Comparison of ENCODE assay signal across 8 mouse cellular contexts in the genomic region with DNA sequence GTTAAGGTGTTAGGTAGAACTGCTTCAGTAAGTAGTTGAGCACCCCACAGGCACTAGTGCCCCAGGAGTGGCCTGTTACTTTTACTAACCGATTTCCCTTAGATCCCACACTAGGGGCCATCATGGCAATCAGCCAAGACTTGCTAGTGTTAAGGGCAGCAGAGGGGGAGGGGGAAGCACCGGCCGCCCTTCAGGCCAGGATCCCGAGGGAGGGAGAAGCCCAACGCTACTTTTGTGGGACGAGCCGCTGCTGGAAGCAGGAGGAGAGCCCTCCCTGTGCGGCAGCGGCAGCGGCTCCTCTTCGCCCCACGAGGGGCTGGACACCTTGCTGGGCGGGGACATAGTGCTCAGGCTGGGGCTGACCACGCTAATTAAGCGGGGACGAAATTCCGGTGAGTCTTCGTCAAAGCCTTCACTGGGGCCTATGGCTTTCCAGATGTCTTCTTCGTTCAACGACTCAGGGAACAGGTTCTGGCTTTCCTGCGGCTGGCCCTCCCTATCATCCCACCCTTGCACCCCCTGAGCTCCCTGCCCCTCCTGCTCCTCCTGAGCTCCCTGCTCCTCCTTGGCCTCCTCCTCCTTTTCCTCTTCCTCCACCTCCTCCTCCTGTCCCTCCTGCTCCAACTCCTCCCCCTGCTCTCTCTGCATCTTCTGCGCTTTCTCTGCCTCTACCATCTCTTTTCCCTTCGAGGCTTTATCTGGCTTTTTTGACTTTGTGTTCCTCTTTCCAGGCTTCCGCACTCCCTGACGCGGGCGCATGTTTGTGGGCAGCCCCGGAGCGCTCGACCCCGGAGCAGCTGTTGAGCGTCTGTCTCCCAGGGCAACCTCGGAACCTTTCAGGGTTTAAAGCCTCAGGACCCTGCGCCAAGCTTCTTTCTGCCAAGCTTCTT. TPM values are rescaled to one million over a fixed set of nuclear protein-coding genes. Genes with fewer than 3 reads are reported as not detected.
DNase-seq lines count a peak whose midpoint lies in the region; ATAC-seq and TF ChIP-seq lines count a peak whose summit lies in the region.

A gene (minus strand): TSS at position 802 of the 890 bp plus-strand sequence.

- no peak for TF ChIP-seq CTCF in gastrocnemius, adult 2 months (IDR thresholded peaks at IDR 0.05)
- TF ChIP-seq CTCF in kidney, adult 2 months (conservative IDR thresholded peaks at IDR 0.05; ENCODE audit: insufficient read depth, insufficient read length, low read depth, low read length) = no peak
- TF ChIP-seq CTCF in midbrain, postnatal 0 days (IDR thresholded peaks at IDR 0.05) = no peak
- no peak for TF ChIP-seq CTCF in testis, adult 2 months (IDR thresholded peaks at IDR 0.05; ENCODE audit: control insufficient read depth, insufficient read depth, insufficient replicate concordance, low read depth, low read length)

- DNase-seq in gastrocnemius, adult 2 months = peak; percentile 29
- no peak for DNase-seq in gastrocnemius, adult 8-10 months (ENCODE audit: low spot score in 2 of 2)
- DNase-seq in cerebellum, postnatal 25 days = peak; percentile 37 to 38
- DNase-seq in gastrocnemius, postnatal 25 days = peak; percentile 15
- peak; percentile 60 for DNase-seq in kidney, adult 2 months
- DNase-seq in liver, embryonic 11.5 days (ENCODE audit: low spot score) = peak; percentile 53
- peak; percentile 66 for DNase-seq in midbrain, postnatal 0 days (ENCODE audit: low spot score)

- H3K36me3 ChIP-seq in kidney, adult 2 months (ENCODE audit: control insufficient read depth, insufficient read depth, low read length) = no peaks in the 10 kb centered on the region
- no peaks in the 10 kb centered on the region for H3K36me3 ChIP-seq in liver, embryonic 11.5 days (ENCODE audit: control insufficient read depth, insufficient read depth, low read length)
- no peaks in the 10 kb centered on the region for H3K36me3 ChIP-seq in midbrain, postnatal 0 days (ENCODE audit: insufficient read depth, low read length)
- no peaks in the 10 kb centered on the region for H3K36me3 ChIP-seq in testis, adult 2 months (ENCODE audit: control insufficient read depth, insufficient read depth, low read length)

- intact Hi-C loops in gastrocnemius, adult 2 months (cut with DNase I) = no loop called here

- H3K4me1 ChIP-seq in kidney, adult 2 months (ENCODE audit: control insufficient read depth, insufficient read depth, low read length) = no peaks in the 10 kb centered on the region
- H3K4me1 ChIP-seq in liver, embryonic 11.5 days (replicated peaks; ENCODE audit: control insufficient read depth, insufficient read depth, low read length) = peaks cover 4% of the 10 kb centered on the region; the same call in 1 of the 2 replicates
- peaks cover 2% of the 10 kb centered on the region; the same call in 1 of the 2 replicates for H3K4me1 ChIP-seq in midbrain, postnatal 0 days (ENCODE audit: insufficient read depth, low read length)
- peaks cover 4% of the 10 kb centered on the region; the same call in 1 of the 2 replicates for H3K4me1 ChIP-seq in testis, adult 2 months (ENCODE audit: control insufficient read depth, insufficient read depth, low read length)

- no peaks in the 10 kb centered on the region for H3K27me3 ChIP-seq in kidney, adult 2 months (replicated peaks; ENCODE audit: control insufficient read depth, insufficient read depth, low read length)
- no peaks in the 10 kb centered on the region for H3K27me3 ChIP-seq in liver, embryonic 11.5 days (replicated peaks; ENCODE audit: control insufficient read depth, insufficient read depth, low read length)
- H3K27me3 ChIP-seq in midbrain, postnatal 0 days (ENCODE audit: insufficient read depth, low read length) = no peaks in the 10 kb centered on the region
- no peaks in the 10 kb centered on the region for H3K27me3 ChIP-seq in testis, adult 2 months (ENCODE audit: control insufficient read depth, insufficient read depth, low read length)

- 0 out of 2 replicates have a peak within 1 kb of the TSS, but pooled peaks have one; percentile 31 for H3K27ac ChIP-seq in gastrocnemius, adult 2 months
- H3K27ac ChIP-seq in kidney, adult 2 months (ENCODE audit: insufficient read depth, low read depth, low read length) = no peak within 1 kb of the TSS
- no peak within 1 kb of the TSS for H3K27ac ChIP-seq in liver, embryonic 11.5 days (ENCODE audit: low read depth, low read length)
- no peak within 1 kb of the TSS for H3K27ac ChIP-seq in midbrain, postnatal 0 days (ENCODE audit: low read depth, low read length)
- no peak within 1 kb of the TSS for H3K27ac ChIP-seq in testis, adult 2 months (ENCODE audit: control insufficient read depth, insufficient read depth, low read depth, low read length)

- peak within 1 kb of the TSS; percentile 71 for H3K4me3 ChIP-seq in gastrocnemius, adult 2 months
- H3K4me3 ChIP-seq in kidney, adult 2 months (ENCODE audit: insufficient read depth, low read depth, low read length) = peak within 1 kb of the TSS; percentile 63
- H3K4me3 ChIP-seq in liver, embryonic 11.5 days (ENCODE audit: low read depth, low read length) = peak within 1 kb of the TSS; percentile 48
- peak within 1 kb of the TSS; percentile 48 for H3K4me3 ChIP-seq in midbrain, postnatal 0 days (ENCODE audit: low read depth, low read length)
- peak within 1 kb of the TSS; percentile 83 for H3K4me3 ChIP-seq in testis, adult 2 months (ENCODE audit: control insufficient read depth, low read depth, low read length)

- H3K9me3 ChIP-seq in liver, embryonic 11.5 days (ENCODE audit: control insufficient read depth, low read length) = no peaks in the 10 kb centered on the region
- H3K9me3 ChIP-seq in midbrain, postnatal 0 days (ENCODE audit: low read length) = no peaks in the 10 kb centered on the region

- peak within 1 kb of the TSS; percentile 53 for H3K9ac ChIP-seq in liver, embryonic 11.5 days (ENCODE audit: low read depth, low read length)
- peak within 1 kb of the TSS; percentile 52 for H3K9ac ChIP-seq in midbrain, postnatal 0 days (replicated peaks; ENCODE audit: low read length, poor library complexity, severe bottlenecking)

- peak; percentile 65 for ATAC-seq in liver, embryonic 11.5 days (replicated peaks; ENCODE audit: low FRiP score)
- ATAC-seq in midbrain, postnatal 0 days (ENCODE audit: low FRiP score) = peak; percentile 70

- no peak for TF ChIP-seq POLR2A in kidney, adult 2 months (IDR thresholded peaks at IDR 0.05; ENCODE audit: low read depth, low read length)
- peak; percentile 42; the same call in 1 of the 2 replicates for TF ChIP-seq POLR2A in testis, adult 2 months (IDR thresholded peaks at IDR 0.05; ENCODE audit: control insufficient read depth, low read depth, low read length)

- WGBS in kidney, adult 2 months = 2% methylated on average over 34 of the region's 34 CpGs
- WGBS in liver, embryonic 11.5 days = under 1% methylated on average over 34 of the region's 34 CpGs
- WGBS in midbrain, postnatal 0 days = under 1% methylated on average over 34 of the region's 34 CpGs

- H3K4me2 ChIP-seq in liver, embryonic 11.5 days = peak within 1 kb of the TSS; percentile 91
- peak within 1 kb of the TSS; percentile 90 for H3K4me2 ChIP-seq in midbrain, postnatal 0 days (ENCODE audit: low read depth, low read length, poor library complexity, severe bottlenecking)

RNA-seq across cellular contexts. Expression of the gene that starts here (rescaled TPM):
- not detected for total RNA-seq in gastrocnemius, adult 2 months (2021)
- not detected for total RNA-seq in gastrocnemius, adult 8-10 months (2022)
- not detected for total RNA-seq in gastrocnemius, postnatal 25 days (2021)
- 0.03 and 0.10 TPM in 2 replicates for polyA plus RNA-seq in kidney, adult 2 months (2012; rRNA removed)
- not detected in 2 replicates for polyA plus RNA-seq in liver, embryonic 11.5 days (2014; fragmentation: Nextera tagmentation; extraction: Ambion mirVana)
- total RNA-seq in midbrain, postnatal 0 days (2014; rRNA removed) = 0.66 and 1.5 TPM in 2 replicates
- polyA plus RNA-seq in midbrain, postnatal 0 days (2015; fragmentation: Nextera tagmentation; extraction: Ambion mirVana) = 0.20 and 0.44 TPM in 2 replicates
- polyA plus RNA-seq in testis, adult 2 months (2012; rRNA removed) = 42.8 and 45.1 TPM in 2 replicates

Comparison
In these comparisons a context has a peak if more than half of its experiments do, and no peak if none do; other contexts are left out.
1. RNA of the gene that starts here (polyA plus RNA-seq): 42.8 to 45.1 TPM in testis, adult 2 months; 0.20 to 0.44 TPM in midbrain, postnatal 0 days, 0.03 to 0.10 TPM in kidney, adult 2 months and not detected in liver, embryonic 11.5 days; every median in the first group is over 10 times any median in the second.
2. Peak in DNase-seq, H3K4me3 ChIP-seq and H3K27ac ChIP-seq in gastrocnemius, adult 2 months; RNA of the gene not detected or under 1 TPM.
3. Peak in DNase-seq in gastrocnemius, postnatal 25 days; RNA of the gene not detected or under 1 TPM.
4. Peak in DNase-seq and H3K4me3 ChIP-seq in kidney, adult 2 months; RNA of the gene not detected or under 1 TPM.
5. Peak in DNase-seq, ATAC-seq, H3K4me3 ChIP-seq, H3K9ac ChIP-seq and H3K4me2 ChIP-seq in liver, embryonic 11.5 days; RNA of the gene not detected or under 1 TPM.
6. DNase-seq: peak in cerebellum, postnatal 25 days (2 of 2) and midbrain, postnatal 0 days (single experiment); none in gastrocnemius, adult 8-10 months (0 of 2).
7. Peak in every context shown above with its lines, with median percentiles within 50 percentile points of each other: H3K4me3 ChIP-seq.